Mouse (Mus musculus) ovary, postnatal 14 days (tissue): ENCODE data around the gene Trpm7.
A peak's percentile ranks its signal among the peaks of the same experiment; 100 is the strongest.

ENCODE experiments used
- DNase-seq: peaks from one replicate; pipeline ENCODE4 v3.0.0; 2022; ENCODE audit warnings: low spot score

Trpm7 gene

GRCm38 (mm10) chr2:126816644-126817347 lies 59.2 kb downstream of the Trpm7 start:
- no peak for DNase-seq

- DNase-seq: no peak
Observed at GRCm38 (mm10) chr2:126815822-126816221, 60.2 kb downstream of the Trpm7 start.

DNA sequence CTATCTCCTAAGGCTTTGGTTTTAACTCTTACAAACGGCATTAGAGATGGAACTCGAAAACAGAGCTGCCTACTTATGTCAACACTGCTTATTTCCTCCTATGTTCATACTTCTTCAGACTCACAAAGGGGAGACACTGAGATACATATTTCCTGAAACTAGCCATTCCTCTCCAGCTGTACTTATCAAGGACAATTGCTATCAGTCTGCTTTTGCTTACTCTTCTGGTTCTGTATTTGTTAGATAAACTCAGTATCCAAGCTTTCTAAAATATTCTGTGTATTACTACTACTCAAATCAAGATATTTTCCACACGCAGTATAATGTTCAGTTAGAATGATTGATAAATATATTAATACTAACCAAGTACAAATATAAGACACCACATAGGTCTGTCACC lies 74.0 kb downstream of the Trpm7 start:
- no peak for DNase-seq

GRCm38 (mm10) chr2:126798455-126798854 lies 77.6 kb downstream of the Trpm7 start:
- no peak for DNase-seq

DNA sequence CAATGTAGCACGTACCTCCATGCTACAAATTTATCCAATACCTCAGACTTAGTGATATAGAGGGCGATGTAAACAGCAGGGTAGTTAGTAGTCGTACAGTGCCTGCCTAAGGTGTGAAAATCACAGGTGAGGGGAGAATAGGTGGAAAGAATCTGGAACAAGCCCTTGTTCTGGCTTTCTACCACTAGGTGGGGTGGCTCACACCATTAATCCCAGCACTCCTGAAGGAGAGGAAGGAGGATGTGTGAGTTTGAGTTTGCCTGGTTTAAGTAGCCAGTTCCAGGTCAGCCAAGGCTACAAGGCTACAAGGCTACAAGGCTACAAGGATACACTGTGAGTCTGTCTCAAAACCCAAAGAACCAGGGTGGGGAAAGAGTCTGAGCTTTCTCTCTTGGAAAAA lies 80.3 kb downstream of the Trpm7 start:
- DNase-seq: no peak

GRCm38 (mm10) chr2:126792611-126793010 lies 83.4 kb downstream of the Trpm7 start:
- DNase-seq: no peak

- DNase-seq: no peak
Observed at GRCm38 (mm10) chr2:126787721-126788342, 88.2 kb downstream of the Trpm7 start.

GRCm38 (mm10) chr2:126783370-126783769 lies 92.7 kb downstream of the Trpm7 start, which contains the start of gene Usp50:
Gene Usp50 (minus strand): TSS chr2:126783470.
- no peak for DNase-seq

GRCm38 (mm10) chr2:126782433-126782832 lies 93.6 kb downstream of the Trpm7 start:
- DNase-seq: peak; percentile 52

DNA sequence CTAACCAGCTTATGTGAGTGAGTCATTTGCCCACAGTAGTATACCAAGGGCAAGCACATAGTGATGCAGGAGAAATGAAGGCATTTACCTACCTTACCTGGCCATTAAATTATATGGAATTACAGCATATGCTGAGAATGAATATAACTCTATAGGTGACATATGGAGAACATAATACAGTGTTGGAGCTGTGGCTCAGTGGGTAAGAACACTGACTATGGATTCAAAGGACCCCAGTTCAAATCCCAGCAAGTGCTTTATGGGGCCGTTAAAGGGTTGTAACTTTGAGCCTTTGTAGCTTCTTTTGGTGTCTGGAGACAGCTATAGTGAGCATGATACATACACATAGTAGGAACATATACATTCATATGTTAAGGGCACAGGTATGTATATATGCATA lies 94.6 kb downstream of the Trpm7 start:
- DNase-seq: no peak

DNA sequence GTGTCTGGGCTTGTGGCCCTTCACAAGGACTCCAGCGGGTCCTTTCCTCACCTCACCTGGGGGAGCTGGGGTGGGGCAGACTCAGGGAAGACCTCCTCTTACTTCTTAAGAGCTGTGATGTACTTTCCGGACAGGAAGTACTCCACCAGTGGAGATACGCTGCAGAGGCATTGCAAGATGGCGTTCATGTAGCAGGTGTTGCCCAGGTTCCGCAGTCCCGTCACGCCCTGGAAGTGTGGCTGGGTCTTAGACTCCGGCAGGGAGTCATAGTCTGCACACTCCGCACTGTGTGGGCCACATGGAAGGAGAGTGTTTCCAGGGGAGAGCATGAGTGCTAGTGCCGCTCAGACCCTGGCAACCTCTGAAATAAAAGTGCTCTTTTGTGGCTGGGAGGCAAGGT lies 95.7 kb downstream of the Trpm7 start:
- DNase-seq: no peak

- no peak for DNase-seq
Observed at GRCm38 (mm10) chr2:126778806-126779205, 97.2 kb downstream of the Trpm7 start.

DNA sequence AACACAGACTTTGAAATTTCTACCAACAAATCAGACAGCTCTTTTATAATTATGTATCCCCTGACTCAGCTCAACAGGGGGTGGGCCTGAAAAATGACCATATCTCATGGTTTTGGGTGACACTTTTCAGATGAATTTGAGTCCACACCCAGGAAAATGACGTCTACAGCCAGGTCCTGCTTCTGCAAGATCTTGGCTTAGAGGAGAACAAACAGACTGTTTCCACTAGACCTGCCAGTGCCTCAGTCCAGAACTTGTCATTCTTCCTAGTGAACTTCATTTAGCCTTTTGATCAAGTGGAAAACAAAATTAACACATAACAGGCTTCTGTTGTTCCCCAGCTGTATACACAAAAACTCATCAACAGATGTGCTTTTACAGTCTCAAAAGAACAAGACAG lies 99.6 kb downstream of the Trpm7 start:
- no peak for DNase-seq

DNA sequence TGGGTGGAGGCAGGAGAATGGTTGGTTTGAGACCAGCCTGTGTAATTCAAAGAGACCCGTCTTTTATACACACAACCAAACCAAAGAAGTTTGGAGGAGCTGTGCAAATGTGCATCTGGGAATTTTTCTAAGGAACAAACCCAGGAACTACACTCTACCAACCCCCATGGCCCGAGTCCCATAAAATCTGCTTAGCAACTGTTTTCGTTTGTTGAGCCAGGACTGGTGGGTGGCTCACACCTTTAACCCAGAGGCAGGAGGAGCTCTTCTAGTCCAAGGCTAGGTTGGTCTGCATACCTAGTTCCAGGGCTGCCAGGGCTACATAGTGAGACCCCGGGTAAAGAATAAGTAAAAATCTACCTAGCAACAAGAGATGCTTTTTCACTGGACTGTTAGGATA lies 100.1 kb downstream of the Trpm7 start:
- DNase-seq: no peak

DNA sequence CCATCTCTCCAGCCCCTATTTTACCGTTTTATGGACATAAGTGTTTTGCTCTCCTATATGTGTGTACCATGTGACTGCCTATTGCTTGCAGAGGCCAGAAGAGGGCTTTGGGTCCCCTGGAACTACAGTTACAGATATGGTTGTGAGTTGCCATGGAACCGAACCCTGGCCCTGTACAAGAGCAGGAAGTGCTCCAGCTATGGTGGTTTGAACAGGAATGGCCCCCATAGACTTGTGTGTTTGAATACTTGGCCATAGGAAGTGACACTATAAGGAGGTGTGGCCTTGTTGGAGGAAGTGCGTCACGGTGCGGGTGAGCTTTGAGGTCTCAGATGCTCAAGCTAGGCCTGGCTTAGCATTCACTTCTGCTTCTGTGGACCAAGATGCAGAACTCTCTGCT lies 103.8 kb downstream of the Trpm7 start:
- DNase-seq: no peak

DNA sequence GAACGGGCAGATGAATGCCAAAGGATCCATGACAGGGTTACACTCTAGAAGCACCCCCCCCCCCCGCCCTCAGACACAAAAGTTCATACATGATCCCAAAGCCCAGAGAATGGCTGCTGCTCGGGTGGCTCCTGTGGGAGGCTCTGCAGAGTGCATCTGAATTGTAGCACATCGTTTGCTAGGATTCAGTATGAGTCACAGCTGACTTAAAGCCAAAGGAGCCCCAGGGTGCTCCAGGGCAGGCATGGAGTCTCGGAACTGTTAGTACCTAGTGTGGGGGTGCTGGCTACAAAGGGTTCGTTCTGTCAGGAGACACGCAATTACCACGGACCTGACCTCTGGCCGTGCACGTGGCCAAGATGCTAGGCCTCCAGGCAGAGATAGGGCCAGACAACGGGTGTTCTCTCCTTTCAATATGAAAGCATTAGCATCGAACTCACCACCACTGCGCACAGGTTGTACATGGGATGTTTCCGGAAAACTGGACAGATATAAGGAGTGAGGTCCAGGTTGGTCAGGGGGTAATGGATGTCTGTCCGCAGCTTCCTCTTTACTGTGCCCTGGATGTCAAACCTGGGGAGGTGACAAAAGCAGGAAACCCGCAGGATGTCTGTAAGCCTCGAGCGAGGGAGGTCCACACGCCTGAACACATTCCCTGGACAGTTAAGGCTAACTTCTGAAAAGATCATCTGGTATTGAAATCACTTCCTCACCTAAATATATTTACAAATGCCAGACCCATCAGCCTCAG lies 106.4 kb downstream of the Trpm7 start:
- no peak for DNase-seq

DNA sequence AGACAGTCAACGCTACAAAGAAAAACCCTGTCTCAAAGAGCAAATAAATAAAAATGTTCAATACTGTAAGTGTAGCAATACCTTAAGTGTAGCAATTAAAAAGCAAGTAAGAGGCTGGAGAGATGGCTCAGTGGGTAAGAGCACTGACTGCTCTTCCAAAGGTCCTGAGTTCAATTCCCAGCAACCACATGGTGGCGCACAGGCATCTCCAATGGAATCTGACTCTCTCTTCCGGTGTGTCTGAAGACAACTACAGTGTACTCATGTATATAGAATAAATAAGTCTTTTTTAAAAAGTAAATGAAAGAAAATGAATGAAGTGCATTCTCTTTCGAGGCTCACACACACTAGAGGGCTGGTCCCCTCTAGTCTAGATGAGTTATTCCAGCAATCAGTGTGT lies 107.8 kb downstream of the Trpm7 start:
- DNase-seq: no peak

GRCm38 (mm10) chr2:126767599-126767998 lies 108.4 kb downstream of the Trpm7 start:
- DNase-seq: no peak

- no peak for DNase-seq
Observed at GRCm38 (mm10) chr2:126765867-126766582, 110.0 kb downstream of the Trpm7 start.

- DNase-seq: no peak
Observed at GRCm38 (mm10) chr2:126759351-126759750, 116.7 kb downstream of the Trpm7 start.

GRCm38 (mm10) chr2:126755664-126756063 lies 120.4 kb downstream of the Trpm7 start:
- no peak for DNase-seq

- DNase-seq: no peak
Observed at GRCm38 (mm10) chr2:126743389-126743788, 132.6 kb downstream of the Trpm7 start.
